Mouse (Mus musculus): ENCODE results near the gene Kansl2.

Kansl2 gene

GRCm38 (mm10) chr15:98533881-98534627 lies at the start of gene Kansl2:
TSS of gene Kansl2 (minus strand) at chr15:98534264.
- peak; percentile 90 for DNase-seq (ENCODE audit: low spot score)

GRCm38 (mm10) chr15:98582996-98583395 lies 48.9 kb upstream of the Kansl2 start:
- no peak for DNase-seq (ENCODE audit: low spot score)

GRCm38 (mm10) chr15:98582410-98582809 lies 48.3 kb upstream of the Kansl2 start:
- no peak for DNase-seq (ENCODE audit: low spot score)

- no peak for DNase-seq (ENCODE audit: low spot score)
Observed at GRCm38 (mm10) chr15:98579795-98580464, 45.9 kb upstream of the Kansl2 start.

DNA sequence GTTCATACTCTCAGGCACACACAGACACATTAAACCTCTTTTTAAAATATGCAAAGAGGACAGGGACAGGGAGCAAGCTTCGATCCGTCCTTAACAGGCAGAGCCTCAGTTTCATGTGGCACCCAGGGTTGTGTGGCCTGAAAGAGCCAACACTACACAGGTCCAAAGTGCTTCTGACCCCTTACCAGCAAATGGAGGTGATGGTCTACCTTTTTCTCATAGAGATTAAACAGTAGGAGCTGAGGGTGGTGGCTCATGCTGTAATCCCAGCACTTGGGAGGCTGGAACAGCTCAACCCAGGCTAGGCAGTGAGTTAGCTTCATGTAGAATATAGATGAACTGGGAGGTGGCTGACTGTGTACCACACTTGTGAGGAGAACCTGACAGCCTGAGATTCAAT lies 45.2 kb upstream of the Kansl2 start:
- DNase-seq (ENCODE audit: low spot score): no peak

DNA sequence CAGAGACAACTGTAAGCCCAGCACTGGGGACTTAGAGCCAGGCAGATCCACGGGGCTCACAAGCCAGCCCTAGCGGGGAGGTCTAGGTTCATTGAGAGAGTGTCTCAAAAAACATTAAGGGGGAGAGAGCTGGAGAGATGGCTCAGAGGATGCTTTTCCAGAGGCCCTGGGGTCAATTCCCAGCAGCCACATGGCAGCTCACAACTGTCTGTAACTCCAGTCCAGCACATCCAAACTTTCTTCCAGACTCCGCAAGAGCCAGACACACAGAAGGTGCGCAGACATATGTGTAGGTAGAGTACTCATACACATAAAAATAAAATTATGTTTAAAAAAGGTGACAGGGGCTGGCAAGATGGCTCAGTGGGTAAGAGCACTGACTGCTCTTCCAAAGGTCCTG lies 39.2 kb upstream of the Kansl2 start:
- no peak for DNase-seq (ENCODE audit: low spot score)

GRCm38 (mm10) chr15:98570873-98571538 lies 36.9 kb upstream of the Kansl2 start, which contains the start of the genes Ccnt1 and 4930415O20Rik:
TSS of gene Ccnt1 (minus strand) at chr15:98570923.
TSS of gene 4930415O20Rik (plus strand) at chr15:98571004.
- DNase-seq (ENCODE audit: low spot score): no peak

GRCm38 (mm10) chr15:98569795-98570365 lies 35.8 kb upstream of the Kansl2 start:
- DNase-seq (ENCODE audit: low spot score): no peak

- no peak for DNase-seq (ENCODE audit: low spot score)
Observed at GRCm38 (mm10) chr15:98569216-98569615, 35.2 kb upstream of the Kansl2 start.

GRCm38 (mm10) chr15:98568256-98569033 lies 34.4 kb upstream of the Kansl2 start:
- DNase-seq (ENCODE audit: low spot score): no peak

GRCm38 (mm10) chr15:98567278-98568134 lies 33.4 kb upstream of the Kansl2 start:
- peak; percentile 99 for DNase-seq (ENCODE audit: low spot score)

- DNase-seq (ENCODE audit: low spot score): no peak
Observed at GRCm38 (mm10) chr15:98566973-98567277, 32.9 kb upstream of the Kansl2 start.

DNA sequence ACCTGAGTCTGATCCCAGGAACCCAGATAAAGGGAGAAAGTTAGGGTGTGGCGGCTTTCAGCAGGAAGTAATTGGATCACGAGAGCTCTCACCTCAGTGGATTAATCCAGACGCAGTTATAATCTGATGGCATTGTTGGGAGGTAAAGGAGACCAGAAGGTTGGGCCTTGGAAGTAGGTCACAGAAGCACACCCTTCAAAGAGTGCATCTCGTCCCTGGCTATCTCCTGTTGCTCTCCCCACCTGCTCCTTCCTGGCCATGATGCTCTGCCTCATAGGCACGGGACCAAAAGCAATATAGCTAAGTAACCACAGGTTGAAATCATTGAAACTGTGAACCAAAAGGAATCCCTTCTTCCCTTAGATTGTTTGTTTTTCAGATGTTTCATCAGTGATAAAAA lies 23.1 kb upstream of the Kansl2 start:
- DNase-seq (ENCODE audit: low spot score): no peak

DNA sequence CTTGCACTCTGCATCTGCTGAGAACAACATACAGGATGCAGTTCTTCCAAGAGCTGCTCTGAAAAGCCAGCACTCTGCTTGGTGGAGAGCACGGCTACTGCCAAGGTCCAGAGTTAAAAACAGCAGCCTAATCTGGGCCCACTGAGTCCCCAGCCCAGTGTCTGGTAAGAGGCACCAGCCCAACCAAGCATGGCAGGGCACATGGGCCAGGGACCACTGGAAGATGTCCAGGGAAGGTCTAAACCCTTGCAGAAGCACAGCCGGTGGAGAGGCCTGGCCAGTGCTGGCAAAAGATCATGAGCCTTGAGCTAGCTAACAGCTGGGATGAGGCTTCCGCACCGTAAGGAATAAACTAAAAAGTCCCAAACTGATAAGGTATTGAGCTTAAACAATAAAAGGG lies 21.8 kb upstream of the Kansl2 start:
- DNase-seq (ENCODE audit: low spot score): no peak

GRCm38 (mm10) chr15:98552758-98553157 lies 18.7 kb upstream of the Kansl2 start:
- no peak for DNase-seq (ENCODE audit: low spot score)

DNA sequence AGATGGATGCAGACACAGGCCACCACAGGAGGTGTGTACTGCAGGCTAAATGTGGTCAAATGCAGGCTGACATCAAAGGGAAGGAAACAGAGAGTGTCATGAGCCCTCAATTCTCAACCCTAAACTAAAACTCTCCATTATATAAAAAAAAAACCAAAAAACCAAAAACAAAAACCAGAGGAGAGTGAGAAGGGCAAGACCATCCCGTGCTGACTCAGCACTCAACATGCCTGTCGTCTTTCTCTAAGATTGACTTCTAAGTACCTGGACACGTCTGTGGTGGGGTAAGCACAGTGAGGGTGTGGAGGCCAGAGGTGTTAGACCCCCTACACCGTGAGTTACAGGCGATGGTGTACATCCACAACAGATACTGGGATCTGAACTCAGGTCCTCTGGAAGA lies 12.8 kb upstream of the Kansl2 start:
- DNase-seq (ENCODE audit: low spot score): no peak

DNA sequence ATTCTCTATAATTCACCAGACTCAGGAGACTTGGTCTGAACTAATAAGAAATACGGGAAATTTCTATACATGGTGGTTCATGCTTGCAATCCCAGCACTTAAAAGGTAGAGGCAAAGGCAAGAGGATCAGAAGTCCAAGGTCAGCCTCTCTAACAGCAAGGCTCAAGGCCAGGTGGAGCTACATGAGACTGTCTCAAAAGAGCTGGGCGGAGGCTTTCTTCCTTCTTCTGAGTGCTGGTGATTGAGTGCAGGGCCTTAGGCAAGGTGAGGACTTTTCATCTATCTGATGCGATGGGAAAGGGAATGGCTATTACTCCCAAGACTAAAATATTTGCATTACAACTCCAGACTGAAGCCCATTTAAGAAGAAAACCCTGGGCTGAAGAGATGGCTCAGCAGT lies 11.1 kb upstream of the Kansl2 start:
- DNase-seq (ENCODE audit: low spot score): no peak

GRCm38 (mm10) chr15:98543341-98543740 lies 9.3 kb upstream of the Kansl2 start:
- no peak for DNase-seq (ENCODE audit: low spot score)

DNA sequence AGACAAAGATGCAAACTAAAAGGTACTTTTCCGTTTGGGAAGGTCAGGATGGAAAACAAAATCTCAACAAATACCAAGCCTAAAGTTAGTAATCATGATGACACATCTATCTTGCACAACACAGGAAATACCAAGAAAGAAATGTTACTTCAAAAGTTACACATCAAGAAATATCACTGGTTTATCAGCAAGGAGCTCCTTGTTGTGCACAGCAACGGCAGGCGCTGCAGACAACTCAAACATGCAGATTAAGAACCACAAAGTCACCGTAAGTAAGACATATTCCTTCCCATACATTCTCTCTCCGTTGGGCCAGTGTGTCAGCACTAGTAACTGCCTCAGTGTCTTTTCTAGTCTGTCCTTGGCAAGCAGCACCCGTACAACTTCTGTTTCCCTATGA lies 7.0 kb upstream of the Kansl2 start:
- DNase-seq (ENCODE audit: low spot score): no peak

GRCm38 (mm10) chr15:98537923-98538322 lies 3.9 kb upstream of the Kansl2 start:
- no peak for DNase-seq (ENCODE audit: low spot score)
